Mouse (Mus musculus) kidney, postnatal 25 days (tissue): Measurements from ENCODE around the gene Spata21.

Experiments used
- DNase-seq, 2 experiments: peaks; one replicate each; pipeline ENCODE4 v3.0.0; 2021; ENCODE audit warnings: mixed read lengths in 2 of 2

Gene Spata21

DNA sequence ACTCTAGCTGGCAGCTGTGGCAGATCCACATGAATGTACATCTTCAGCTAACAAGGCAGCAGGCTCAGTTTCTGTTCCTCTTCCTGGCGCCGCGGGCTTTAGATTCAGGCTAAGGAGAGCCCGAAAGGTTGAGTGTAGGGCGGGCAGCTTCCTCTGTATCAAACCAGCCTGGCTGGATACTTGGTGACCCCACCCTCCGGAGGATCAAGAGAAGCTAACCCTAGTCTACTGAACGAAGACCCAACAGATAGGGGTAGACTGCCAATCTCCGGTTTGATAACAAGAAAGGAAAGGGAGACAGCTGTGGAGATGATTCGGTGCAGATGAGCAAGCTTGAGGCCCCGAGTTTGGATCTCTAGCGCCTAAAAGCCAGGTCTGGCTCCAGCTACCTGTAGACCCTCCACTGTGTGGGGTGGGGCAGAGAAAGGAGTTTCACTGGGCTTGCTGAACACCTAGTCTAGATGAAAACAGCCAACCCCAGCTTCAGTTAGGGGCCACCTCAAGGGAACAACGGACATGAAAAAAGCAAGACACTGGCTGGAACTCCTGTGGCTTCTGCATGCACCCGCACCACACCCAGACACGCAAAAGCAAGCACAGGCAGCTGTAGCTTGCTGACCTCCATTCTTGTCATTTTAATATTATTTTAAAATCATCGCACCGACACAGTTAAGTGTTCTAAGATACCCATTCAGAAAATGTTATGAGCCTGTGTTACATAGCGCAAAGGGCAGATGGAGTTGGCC, 11.2 kb upstream of the Spata21 start:
- DNase-seq: peak in 1 of 2 experiments; percentile 35

GRCm38 (mm10) chr4:141077681-141078509, 10.2 kb upstream of the Spata21 start, which contains the start of gene Necap2:
Gene Necap2, minus strand, starts transcription at chr4:141078357.
- DNase-seq: peak; percentile 96

DNA sequence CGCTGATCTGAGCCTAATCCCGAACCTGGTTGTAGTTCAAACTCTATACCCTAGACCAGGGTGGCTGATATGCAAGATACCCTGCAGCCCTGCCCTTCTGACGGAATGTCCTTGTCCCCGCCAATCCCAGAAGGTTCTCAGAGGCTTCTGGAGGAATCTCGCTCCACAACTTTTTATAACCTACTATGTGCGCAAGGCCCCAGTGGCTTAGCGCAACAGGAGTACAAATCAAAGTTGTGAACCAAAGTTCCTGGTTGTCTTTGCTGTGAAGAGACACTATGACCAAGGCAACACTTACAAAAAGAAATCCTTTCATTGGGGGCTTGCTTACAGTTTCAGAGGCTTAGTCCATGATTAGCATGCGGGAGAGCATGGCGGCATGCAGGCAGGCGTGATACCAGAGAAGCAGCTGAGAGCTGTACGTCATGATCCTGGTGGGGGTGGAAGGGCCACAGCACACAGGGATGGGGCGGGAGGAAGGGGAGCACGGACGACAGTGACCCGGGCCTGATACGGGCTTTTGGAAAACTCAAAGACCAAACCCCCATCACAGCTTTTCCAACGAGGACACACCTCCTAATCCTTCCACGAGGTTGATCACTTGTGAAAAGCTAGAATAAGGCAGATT, 9.5 kb upstream of the Spata21 start:
- peak in 1 of 2 experiments; percentile 29 for DNase-seq

- peak in 1 of 2 experiments; percentile 39 for DNase-seq
These were observed 1.3 kb upstream of the Spata21 start for GRCm38 (mm10) chr4:141086862-141087261.

DNA sequence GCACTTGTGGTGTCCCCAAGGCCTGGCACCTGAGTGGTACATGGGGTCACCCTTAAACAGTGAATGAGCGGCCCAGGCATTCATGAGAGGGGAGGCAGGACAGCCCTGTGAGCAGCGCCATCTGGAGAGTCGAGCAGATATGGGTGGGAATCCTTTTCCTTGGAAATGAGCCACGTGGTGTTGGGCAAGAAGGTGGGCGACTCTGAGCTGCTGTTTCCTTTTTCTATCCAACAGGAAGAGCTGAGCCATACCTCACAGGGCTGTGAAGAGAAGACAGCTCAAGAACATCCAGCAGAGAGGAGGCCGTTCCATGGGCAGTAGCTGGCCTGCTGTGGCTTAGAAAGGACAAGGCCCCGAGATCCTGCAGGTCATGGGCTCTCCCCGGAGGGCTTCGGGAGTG, 581 bp downstream of the Spata21 start:
- DNase-seq: no peak

GRCm38 (mm10) chr4:141095016-141095415, 6.9 kb downstream of the Spata21 start:
- DNase-seq: peak; percentile 52 to 73

- no peak for DNase-seq
These were observed 8.6 kb downstream of the Spata21 start for GRCm38 (mm10) chr4:141096710-141097109.

DNA sequence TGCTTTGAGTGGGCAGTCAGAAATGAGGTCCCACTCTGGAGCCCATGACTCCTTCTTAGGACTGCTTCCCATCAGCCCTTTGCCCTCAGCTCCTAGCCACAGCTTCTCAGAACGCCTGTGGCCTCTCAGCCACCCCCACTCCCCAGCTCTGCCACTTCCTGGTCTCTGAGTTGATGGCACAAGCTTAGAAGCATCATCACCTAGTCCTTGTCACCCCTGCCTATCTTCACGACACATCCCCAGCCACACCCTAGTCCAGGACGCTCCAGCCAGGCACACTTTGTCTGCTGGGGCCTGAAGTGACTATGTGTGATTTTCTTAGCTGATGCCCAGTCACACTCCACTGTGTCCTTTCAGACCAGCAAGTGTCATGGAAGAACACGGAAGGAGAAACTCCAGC, 10.8 kb downstream of the Spata21 start:
- no peak for DNase-seq

GRCm38 (mm10) chr4:141099956-141100355, 11.8 kb downstream of the Spata21 start:
- DNase-seq: no peak

DNA sequence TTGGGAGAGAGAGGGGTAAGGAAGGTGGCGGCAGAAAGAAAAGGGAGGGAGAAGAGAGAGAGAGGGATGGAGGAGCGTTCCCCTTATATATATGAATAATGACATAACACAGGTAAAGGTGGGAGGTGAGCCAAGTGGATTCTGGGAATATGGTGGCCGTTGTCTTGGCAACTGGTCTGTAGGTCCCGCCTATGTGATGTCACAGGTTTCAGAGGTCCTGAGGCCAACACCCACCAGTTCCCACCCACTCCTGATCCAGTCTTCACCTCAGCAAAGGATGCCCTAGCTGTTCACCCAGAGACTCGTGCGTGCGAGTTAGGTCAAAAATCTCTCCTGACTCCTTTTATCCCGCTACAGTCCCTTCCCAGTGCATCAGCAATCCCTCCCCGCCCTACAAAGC, 13.2 kb downstream of the Spata21 start:
- DNase-seq: no peak

DNA sequence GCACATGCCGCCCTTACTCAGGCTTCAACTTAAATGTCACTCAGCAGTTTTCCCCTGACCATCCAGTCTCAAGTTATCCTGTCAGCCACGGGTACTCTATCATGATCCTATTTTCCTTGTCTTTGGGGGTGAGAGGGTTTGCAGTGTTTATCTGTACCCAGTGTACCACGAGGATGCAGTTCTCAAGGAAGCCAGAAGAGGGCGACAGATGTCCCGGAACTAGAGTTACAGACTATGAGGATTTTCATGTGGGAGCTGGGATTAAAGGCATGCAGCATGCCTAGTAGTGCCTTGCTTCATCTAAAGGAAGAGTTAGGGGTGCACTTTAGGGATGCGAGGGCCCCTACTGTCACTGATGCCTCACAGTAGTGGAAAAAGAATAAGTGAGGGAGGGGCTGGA, 13.7 kb downstream of the Spata21 start:
- DNase-seq: peak; percentile 46 to 63

DNA sequence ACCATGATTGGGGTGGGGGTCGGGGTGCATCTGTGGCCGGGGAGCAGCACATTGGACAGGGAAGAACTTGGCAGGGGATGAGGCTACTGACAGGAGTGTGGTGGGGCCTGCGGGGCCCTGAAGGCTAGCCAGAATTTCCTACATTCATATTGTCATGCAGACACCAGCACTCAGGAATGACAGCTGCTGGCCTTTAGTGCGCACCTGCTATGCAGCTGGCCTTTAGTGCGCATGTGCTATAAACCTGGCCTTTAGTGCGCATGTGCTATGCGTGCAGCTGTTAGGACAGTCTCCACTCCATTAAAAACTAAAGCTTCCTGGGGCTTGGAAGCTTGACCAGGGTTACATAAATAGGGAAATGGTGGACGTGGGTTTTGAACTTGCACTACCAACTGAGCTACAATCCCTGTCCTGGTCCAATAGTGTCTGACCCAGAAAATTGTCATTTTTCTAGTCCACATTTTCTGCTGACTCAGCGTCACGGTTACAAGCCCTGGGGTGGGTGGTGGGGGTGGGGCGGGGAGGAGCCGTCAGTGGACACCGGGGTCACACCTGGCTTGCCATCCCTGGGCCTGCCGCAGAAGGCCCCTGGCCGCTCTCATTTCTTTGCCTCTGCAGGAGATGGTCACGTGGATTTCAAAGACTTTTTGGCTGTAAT, 18.5 kb downstream of the Spata21 start:
- no peak for DNase-seq

DNA sequence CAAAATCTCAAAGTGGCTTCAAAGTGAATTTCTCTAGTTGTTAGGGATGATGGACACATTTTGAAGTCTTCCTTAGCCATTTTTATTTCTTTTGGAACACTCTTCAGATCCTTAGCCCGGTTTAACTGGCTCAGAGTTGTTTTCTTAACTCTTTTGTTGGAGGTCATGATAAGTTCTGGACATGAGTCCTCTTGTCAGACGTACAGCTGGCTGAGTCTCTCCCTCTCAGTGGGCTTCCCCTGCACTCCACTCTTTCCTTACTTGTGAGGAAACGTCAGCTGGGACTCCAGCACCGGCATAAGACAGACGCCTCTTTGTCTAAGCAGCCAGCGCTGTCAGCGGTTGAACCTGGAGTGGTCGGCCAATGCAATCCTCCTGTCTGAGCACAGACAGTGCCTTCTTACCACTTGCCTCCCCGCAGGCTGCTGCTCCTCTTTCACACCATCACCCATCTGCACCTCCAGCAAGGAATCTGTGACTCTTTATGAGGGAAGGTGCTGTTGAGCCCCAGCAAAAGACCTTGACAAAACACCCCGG, 20.1 kb downstream of the Spata21 start:
- DNase-seq: no peak

DNA sequence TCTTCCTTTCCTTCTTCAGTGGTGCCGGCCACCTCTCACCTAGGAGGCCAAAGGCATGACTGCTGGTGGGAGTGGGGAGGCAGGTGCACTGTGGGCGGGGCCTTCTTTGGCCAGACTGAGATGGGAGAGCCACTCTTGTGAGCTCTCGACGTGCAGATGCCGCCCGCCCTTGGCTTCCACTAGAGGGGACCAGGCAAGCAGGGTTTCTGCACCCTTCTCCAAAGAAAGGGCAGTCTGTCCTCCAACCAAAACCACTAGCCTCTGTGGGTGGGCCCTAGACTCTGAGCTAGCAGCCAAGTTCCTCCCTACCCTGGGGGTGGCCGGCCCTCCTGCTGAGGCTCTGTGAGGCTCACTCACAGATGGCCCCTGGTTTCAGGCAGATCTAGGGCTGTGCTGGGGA, 25.7 kb downstream of the Spata21 start:
- DNase-seq: peak in 1 of 2 experiments; percentile 48

GRCm38 (mm10) chr4:141114521-141114981, 26.4 kb downstream of the Spata21 start:
- DNase-seq: no peak

GRCm38 (mm10) chr4:141115398-141115797, 27.3 kb downstream of the Spata21 start:
- peak in 1 of 2 experiments; percentile 60 for DNase-seq

DNA sequence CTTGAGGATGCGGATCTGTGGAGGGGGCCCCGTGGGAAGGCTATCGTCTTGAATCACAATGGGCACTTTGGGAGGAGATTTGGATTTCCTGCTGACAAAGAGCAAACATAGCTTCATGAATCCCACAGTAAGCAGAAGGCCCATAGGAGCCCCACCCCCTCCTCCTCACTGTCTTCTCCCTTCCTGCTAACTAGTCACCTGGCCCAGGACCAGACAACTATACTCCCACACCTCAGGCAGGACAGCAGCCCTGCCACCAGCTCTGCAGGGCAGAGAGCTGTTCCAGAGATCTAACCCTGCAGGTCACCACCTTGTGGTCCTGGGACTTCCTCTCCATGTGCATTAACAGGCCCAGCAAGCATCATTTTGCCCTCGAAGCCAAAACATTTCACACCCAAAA, 30.6 kb downstream of the Spata21 start:
- peak; percentile 40 to 65 for DNase-seq

DNA sequence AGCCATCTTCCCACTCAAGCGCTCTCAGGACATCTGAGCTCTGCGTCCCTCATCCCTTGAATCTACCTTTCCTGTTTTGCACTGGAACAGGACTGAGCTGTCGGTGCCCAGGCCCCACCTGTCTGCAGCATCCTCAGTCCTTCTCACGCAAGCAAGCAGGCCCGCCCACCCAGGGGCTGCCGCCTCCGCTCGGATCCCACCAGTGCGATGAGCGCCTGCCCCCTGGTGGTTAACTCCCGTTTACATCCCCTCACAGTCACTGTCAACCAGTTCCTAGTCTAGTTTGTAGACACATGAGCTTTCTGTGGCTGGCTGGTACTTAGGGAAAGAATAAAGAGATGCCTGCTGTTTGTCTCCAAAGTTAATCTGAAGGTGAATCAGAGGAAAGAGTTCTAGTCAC, 32.6 kb downstream of the Spata21 start:
- peak in 1 of 2 experiments; percentile 61 for DNase-seq

- DNase-seq: no peak
These were observed 34.5 kb downstream of the Spata21 start for GRCm38 (mm10) chr4:141122663-141123062.

DNA sequence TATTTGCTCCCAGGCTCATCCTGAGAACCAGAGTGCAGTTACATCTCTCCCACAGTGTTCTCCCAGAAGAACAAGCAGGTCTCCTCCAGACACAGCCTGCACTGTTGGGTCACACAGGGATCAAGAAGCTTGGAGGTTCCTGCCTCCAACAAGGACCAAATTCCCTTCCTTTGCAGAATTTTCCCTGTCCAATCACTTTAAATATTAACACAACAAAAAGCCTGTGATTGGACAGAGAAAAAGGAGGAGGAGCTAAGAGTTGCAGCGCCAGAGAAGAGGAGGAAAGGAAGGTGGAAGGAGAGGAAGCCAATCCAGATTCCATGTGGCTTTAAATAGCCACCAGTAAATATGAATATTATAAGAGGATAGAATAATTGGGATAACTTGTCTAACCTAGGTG, 34.9 kb downstream of the Spata21 start:
- no peak for DNase-seq

GRCm38 (mm10) chr4:141129190-141129710, 41.1 kb downstream of the Spata21 start:
- DNase-seq: no peak

DNA sequence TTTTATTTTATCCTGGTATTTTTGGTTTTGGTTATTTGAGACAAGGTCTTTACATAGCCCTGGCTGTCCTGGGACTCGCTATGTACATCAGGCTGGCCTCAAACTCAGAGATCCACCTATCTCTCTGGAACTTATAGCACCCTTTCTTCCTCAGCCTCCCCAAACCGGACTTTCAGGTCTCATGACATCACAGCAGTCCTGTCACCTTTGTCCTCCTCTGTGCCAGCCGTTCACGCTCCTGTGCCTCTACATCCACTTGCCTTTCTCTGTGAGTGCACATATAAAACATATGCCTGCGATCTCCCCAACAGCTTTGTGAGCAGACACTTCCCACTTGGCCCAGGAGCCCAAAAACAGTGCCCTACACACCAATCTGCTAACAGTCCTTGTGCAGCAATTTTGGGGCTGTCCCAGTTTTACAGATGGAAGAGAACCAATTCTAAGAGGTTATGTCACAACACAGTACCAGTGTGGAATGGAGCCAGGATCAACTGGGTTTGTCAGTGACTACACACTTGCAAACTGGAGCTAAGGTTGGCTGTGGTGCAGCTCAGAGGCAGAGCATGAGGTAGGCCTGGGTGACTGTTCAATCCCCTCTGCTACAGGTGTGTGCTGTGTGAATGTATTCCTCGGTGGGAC, 42.7 kb downstream of the Spata21 start:
- DNase-seq: peak; percentile 46 to 72
